Mouse (Mus musculus) embryonic fibroblast, embryonic 13.5 days (primary cell): ENCODE measurements at regions not wholly inside any gene's neighbourhood (a gene's known extent, or its start where the extent isn't known, plus 50 kb on each side); places are given as distances from the start of the nearest gene placed in this dataset.

ENCODE experiments used
- CTCF ChIP-seq: IDR thresholded peaks from 2 replicates; pipeline ENCODE4 v1.5.1; 2011; ENCODE audit warnings: mild to moderate bottlenecking, control low read depth, low read length, moderate library complexity, borderline replicate concordance; ENCODE audit not compliant: insufficient read depth
- POLR2A ChIP-seq: IDR thresholded peaks from 2 replicates; pipeline ENCODE4 v1.6.1; 2011; ENCODE audit warnings: low read depth, mild to moderate bottlenecking, control low read depth, low read length, moderate library complexity

DNA sequence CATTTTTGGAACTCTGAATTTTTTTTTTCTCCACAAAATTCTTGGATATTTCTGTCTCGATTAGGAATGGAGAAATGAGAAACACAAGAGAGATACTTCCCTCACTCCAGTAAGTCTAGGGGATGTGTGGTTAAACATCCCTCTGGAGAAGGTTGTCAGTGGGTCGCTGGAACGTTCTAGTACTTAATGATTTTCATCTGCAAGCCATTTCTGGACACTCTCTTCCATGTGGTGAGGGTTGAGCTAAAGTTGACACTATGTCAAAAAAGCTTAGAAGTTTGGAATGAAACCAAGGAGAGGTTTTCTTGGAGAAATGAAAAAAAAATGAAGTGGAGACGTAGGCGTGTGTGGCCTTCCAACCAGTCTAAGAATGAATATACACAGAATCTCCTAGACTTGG lies 268.0 kb downstream of the Hhipl2 start:
- TF ChIP-seq CTCF (no peak), POLR2A (no peak)
